Comparison of ENCODE assay signal across 8 mouse cellular contexts in the genomic region with DNA sequence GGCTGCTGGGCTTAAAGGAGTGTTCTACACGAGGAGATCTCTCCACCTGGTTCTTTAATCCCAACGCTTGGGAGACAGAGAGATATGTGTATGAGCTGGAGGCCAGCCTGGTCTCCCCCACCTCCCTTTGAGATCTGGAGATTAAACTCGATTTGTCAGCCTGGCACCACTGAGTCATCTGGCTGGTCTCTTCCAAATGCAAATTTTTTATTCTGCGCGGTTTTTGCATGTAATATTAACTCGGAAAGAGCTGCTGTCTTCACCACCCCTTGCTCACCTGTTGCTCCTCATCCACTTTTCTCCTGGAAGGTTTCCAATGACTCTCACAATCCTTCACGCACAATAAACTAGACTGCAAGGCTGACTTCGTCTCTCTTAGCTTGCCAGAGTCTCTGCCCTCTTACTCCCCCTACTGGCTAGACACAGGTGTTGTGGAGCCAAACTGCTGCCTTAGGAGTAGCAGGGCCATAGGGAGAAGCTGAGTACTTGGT. TPM values are rescaled to one million over a fixed set of nuclear protein-coding genes. Genes with fewer than 3 reads are reported as not detected.
A peak's percentile ranks its signal among the peaks of the same experiment; 100 is the strongest.
DNase-seq lines count a peak whose midpoint lies in the region; ATAC-seq and TF ChIP-seq lines count a peak whose summit lies in the region.

A gene (minus strand): TSS at position 331 of the 491 bp plus-strand sequence.

- H3K4me1 ChIP-seq in bone marrow macrophage, adult 2 months (ENCODE audit: control insufficient read depth, insufficient read depth, low read length): peaks cover 18% of the 10 kb centered on the region
- H3K4me1 ChIP-seq in erythroblast, embryonic 14.5 days (ENCODE audit: control insufficient read depth): peaks cover 37% of the 10 kb centered on the region
- peaks cover under 1% of the 10 kb centered on the region; the same call in 1 of the 2 replicates for H3K4me1 ChIP-seq in lung, embryonic 14.5 days (ENCODE audit: insufficient read depth)

- H3K27me3 ChIP-seq in erythroblast, embryonic 14.5 days (ENCODE audit: control insufficient read depth): no peaks in the 10 kb centered on the region
- no peaks in the 10 kb centered on the region for H3K27me3 ChIP-seq in lung, embryonic 14.5 days (ENCODE audit: insufficient read depth, low read length)

- H3K9me3 ChIP-seq in erythroblast, embryonic 14.5 days (ENCODE audit: control insufficient read depth, low read length): no peaks in the 10 kb centered on the region
- H3K9me3 ChIP-seq in lung, embryonic 14.5 days (ENCODE audit: low read depth, low read length): no peaks in the 10 kb centered on the region

- no peak within 1 kb of the TSS for H3K9ac ChIP-seq in lung, embryonic 14.5 days

- H3K4me2 ChIP-seq in lung, embryonic 14.5 days: 0 out of 2 replicates have a peak within 1 kb of the TSS, but pooled peaks have one; percentile 10

- intact Hi-C loops in heart, postnatal 10 days (cut with DNase I): no loop called here

- WGBS in lung, embryonic 14.5 days: 10% methylated on average over 8 of the region's 8 CpGs

- peak; percentile 76 for TF ChIP-seq CTCF in bone marrow macrophage, adult 2 months (IDR thresholded peaks at IDR 0.05; ENCODE audit: low read depth, low read length)
- peak; percentile 90 for TF ChIP-seq CTCF in lung, embryonic 14.5 days (IDR thresholded peaks at IDR 0.05; ENCODE audit: low read depth)

- DNase-seq in MEL-GATA-1-ER (ENCODE audit: extremely low read depth, low read depth): peak; percentile 71
- peak; percentile 78 for DNase-seq in heart, postnatal 10 days
- peak; percentile 71 to 72 for DNase-seq in kidney, postnatal 36 days
- peak; percentile 93 for DNase-seq in lung, embryonic 14.5 days
- DNase-seq in ovary, postnatal 10 days (ENCODE audit: low spot score): no peak

- no peaks in the 10 kb centered on the region for H3K36me3 ChIP-seq in erythroblast, embryonic 14.5 days (ENCODE audit: control insufficient read depth)
- no peaks in the 10 kb centered on the region for H3K36me3 ChIP-seq in lung, embryonic 14.5 days (ENCODE audit: insufficient read depth)

- ATAC-seq in lung, embryonic 14.5 days (ENCODE audit: insufficient read depth): no peak
- peak; percentile 82 for ATAC-seq in neutrophil, adult 5-6 weeks (ENCODE audit: extremely low read depth, insufficient number of reproducible peaks, low FRiP score, poor library complexity, severe bottlenecking)

- no peak within 1 kb of the TSS for H3K4me3 ChIP-seq in bone marrow macrophage, adult 2 months (ENCODE audit: insufficient read depth, low read length)
- H3K4me3 ChIP-seq in erythroblast, embryonic 14.5 days (replicated peaks): no peak within 1 kb of the TSS
- H3K4me3 ChIP-seq in lung, embryonic 14.5 days (ENCODE audit: low read depth, low read length): no peak within 1 kb of the TSS

- H3K27ac ChIP-seq in bone marrow macrophage, adult 2 months (ENCODE audit: insufficient read depth, low read depth, low read length): no peak within 1 kb of the TSS
- H3K27ac ChIP-seq in lung, embryonic 14.5 days (ENCODE audit: low read depth): peak within 1 kb of the TSS; percentile 9; the same call in 1 of the 2 replicates

- no peak for TF ChIP-seq POLR2A in bone marrow macrophage, adult 2 months (IDR thresholded peaks at IDR 0.05; ENCODE audit: borderline replicate concordance, low read depth, low read length)

RNA-seq across cellular contexts. Expression of the gene that starts here (rescaled TPM):
- 501 and 572 TPM in 2 replicates for polyA plus RNA-seq in bone marrow macrophage, adult 2 months (2012; ENCODE audit: insufficient read depth, insufficient read length, missing spikeins)
- polyA plus RNA-seq in erythroblast, embryonic 14.5 days (2012): 17.1 and 21.2 TPM in 2 replicates
- 100 to 1,000 TPM; 303 to 326 TPM for total RNA-seq in heart, postnatal 10 days (2021)
- 78.3 and 80.3 TPM in 2 replicates for polyA plus RNA-seq in lung, embryonic 14.5 days (2014; fragmentation: Nextera tagmentation; extraction: Ambion mirVana)
- total RNA-seq in neutrophil, adult 5-6 weeks (2017): 137 and 168 TPM in 2 replicates
